Mouse (Mus musculus) small intestine, adult 2 months (tissue): ENCODE measurements around the gene Cx3cl1.

ENCODE experiments used
- CTCF ChIP-seq: fragments of 200-500 bp; IDR thresholded peaks from 2 replicates; pipeline ENCODE4 v1.5.1; 2012; ENCODE audit warnings: low read depth, mild to moderate bottlenecking, control low read depth, inconsistent platforms, low read length, moderate library complexity, mixed read lengths; ENCODE audit not compliant: insufficient replicate concordance, insufficient read length; ENCODE audit errors: extremely low read depth
- POLR2A ChIP-seq: fragments of 200-500 bp; IDR thresholded peaks from 2 replicates; pipeline ENCODE4 v1.6.1; 2012; ENCODE audit warnings: low read depth, mild to moderate bottlenecking, control low read depth, inconsistent platforms, low read length, moderate library complexity

DNA sequence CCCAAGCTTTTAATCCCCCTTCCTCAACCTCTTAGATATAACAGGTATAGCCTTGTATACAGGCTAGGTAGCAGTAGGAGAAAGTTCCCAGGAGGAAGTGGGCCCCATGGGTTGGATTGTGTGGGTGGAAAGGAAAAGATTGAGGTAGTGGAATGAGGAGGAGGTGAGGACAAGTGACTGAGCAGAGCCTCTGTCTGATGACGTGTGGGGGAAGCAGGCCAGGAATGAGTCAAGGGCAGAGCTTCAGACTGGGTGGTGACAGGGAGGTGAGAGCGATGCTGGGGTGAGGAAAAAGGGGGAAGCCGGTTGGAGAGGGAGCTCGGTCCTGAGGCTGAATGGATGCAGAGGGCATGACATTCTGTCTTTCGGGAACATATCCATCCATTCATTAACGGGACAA is 31.7 kb downstream of the Cx3cl1 start:
- TF ChIP-seq POLR2A (no peak), CTCF (no peak)
